Mouse (Mus musculus) gastrocnemius, postnatal 14 days (tissue): ENCODE results near the gene Nfx1. TPM values are rescaled to one million over a fixed set of nuclear protein-coding genes. Genes with fewer than 3 reads are reported as not detected.

Experiments
- DNase-seq: peaks from one replicate; pipeline ENCODE4 v3.0.0; 2021; ENCODE audit warnings: mixed read lengths
- intact Hi-C: fragments of 180-260 bp; cut with DNase I; formaldehyde crosslinking; loops from one replicate; pipeline ENCODE4 v1.15.1; 2025; ENCODE audit warnings: low total_unique reads
- total RNA-seq, 2 experiments: library from RNA; stranded (reverse); gene quantifications; 2 replicates each; pipeline ENCODE4 v1.2.3; 2021

Gene Nfx1
- total RNA-seq, 2 experiments from 2014 or later: 18.3 to 18.9 TPM

GRCm38 (mm10) chr4:41029372-41029771 is 58.7 kb downstream of the Nfx1 start:
- intact Hi-C loops: no loop called here

GRCm38 (mm10) chr4:41031242-41031641 is 60.5 kb downstream of the Nfx1 start:
- DNase-seq: peak; percentile 45
- intact Hi-C loops: no loop called here

More at GRCm38 (mm10) chr4:41029372-41029771, 58.7 kb downstream of the Nfx1 start:
- no peak for DNase-seq

GRCm38 (mm10) chr4:41037942-41038341 is 67.2 kb downstream of the Nfx1 start:
- no peak for DNase-seq
- intact Hi-C loops: no loop called here

GRCm38 (mm10) chr4:41040983-41041382 is 70.3 kb downstream of the Nfx1 start:
- peak; percentile 35 for DNase-seq
- intact Hi-C loops: no loop called here

GRCm38 (mm10) chr4:41042880-41043279 is 72.2 kb downstream of the Nfx1 start:
- DNase-seq: no peak
- intact Hi-C loops: no loop called here

DNA sequence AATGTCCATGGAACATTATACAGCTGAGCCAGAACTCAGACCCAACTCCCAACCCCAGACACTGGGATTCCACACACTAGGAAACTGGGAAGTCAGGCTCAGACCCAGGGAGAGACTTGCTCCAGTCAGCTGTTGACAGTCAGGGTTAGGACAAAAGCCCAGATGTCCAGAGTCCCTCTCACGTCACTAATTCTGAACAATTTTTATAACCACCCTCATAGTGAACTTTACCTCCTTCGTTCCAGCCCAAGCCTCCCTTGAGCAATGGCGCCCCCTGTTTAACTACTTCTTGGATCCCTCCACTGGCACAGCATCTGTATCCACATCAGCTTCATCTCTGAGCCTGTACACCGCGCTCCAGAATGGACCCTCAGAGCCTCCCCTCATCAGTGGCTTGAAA is 73.3 kb downstream of the Nfx1 start:
- no peak for DNase-seq
- intact Hi-C loops: no loop called here

- intact Hi-C loops: no loop called here
- no peak for DNase-seq
Measured at GRCm38 (mm10) chr4:41045288-41045687, 74.6 kb downstream of the Nfx1 start.

DNA sequence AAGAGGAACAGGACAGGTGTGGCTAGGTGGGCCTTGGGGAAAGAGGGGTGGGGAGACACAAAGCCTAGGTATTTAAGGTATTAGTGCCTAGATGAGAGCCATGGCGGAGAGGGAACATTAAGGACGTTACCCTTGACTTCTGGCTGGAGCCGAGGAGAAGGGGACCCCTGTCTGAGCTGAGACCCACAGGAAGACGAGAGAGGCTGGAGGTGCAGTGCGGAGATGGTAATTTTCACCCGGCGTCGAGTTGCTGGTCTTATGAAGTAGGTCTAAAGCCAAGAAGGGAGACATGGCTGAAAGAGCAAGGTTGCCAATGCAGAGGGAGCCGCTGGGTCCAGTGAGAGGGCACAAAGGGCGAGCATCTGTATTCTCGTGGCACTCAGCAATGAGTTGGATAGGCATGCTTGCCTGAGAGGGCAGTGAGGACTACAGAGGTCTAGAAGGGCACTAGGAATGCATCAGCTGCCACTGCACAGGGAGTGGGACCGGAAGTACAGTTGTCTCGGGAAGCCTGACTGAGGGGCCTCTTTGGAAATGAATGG is 75.6 kb downstream of the Nfx1 start:
- DNase-seq: no peak
- intact Hi-C loops: no loop called here

- no peak for DNase-seq
Measured at GRCm38 (mm10) chr4:41047524-41048271, 77.0 kb downstream of the Nfx1 start, which contains the start of gene Aqp7. Gene Aqp7 (minus strand): TSS chr4:41048139.

DNA sequence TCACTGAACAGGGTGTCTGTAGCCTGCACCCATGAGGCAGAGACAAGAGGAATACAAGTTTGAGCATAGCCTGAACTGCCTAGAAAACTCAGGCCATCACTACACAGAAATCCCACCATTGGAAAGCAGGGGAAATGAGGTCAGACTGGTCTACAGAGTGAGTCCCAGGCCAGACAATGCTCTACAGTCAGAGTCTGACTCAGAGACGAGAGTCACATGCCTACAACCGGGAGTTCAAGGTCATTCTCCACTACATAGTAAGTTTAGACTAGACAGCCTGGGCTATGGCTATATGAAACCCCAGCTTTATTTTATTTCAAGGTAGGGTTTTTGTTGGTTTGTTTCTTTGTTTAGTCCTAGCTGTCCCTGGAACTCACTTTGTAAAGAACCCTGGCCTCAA is 78.2 kb downstream of the Nfx1 start:
- DNase-seq: no peak
- intact Hi-C loops: no loop called here

More at GRCm38 (mm10) chr4:41047524-41048271, 77.0 kb downstream of the Nfx1 start, which contains the start of gene Aqp7:
- intact Hi-C loops: no loop called here

- intact Hi-C loops: loop anchor here (2.0 kb wide), 1 partner anchor 70 kb away; no protein-coding TSS in a partner anchor
- peak; percentile 85 for DNase-seq
Measured at GRCm38 (mm10) chr4:41050726-41051675, 80.3 kb downstream of the Nfx1 start.

GRCm38 (mm10) chr4:41051781-41052180 is 81.1 kb downstream of the Nfx1 start:
- intact Hi-C loops: loop anchor here (2.0 kb wide), 1 partner anchor 69 kb away; no protein-coding TSS in a partner anchor
- no peak for DNase-seq

GRCm38 (mm10) chr4:41055111-41055510 is 84.4 kb downstream of the Nfx1 start:
- intact Hi-C loops: no loop called here
- DNase-seq: no peak

DNA sequence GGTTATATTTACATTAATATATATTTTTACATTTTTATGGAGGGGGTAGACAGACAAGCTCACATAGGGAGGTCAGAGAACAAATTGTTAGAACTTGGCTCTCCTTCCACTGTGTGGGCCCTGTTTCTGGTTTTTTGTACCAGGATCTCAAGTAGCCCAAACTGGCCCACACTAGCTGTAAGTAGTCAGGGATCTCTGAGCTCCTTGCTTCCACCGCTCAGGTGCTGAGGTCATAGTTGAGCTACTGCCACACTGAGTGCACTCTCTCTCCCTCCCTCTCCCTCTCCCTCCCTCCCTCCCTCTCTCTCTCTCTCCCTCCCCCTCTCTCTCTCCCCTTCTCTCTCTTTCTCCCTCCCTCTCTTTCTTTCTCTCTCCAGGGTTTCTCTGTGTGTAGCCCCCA is 85.5 kb downstream of the Nfx1 start:
- no peak for DNase-seq
- intact Hi-C loops: no loop called here

GRCm38 (mm10) chr4:41056742-41057332 is 86.1 kb downstream of the Nfx1 start:
- DNase-seq: no peak
- intact Hi-C loops: no loop called here

- DNase-seq: no peak
- intact Hi-C loops: no loop called here
Measured at GRCm38 (mm10) chr4:41057361-41057760, 86.7 kb downstream of the Nfx1 start.

- intact Hi-C loops: no loop called here
- no peak for DNase-seq
Measured at GRCm38 (mm10) chr4:41063351-41063750, 92.6 kb downstream of the Nfx1 start.

GRCm38 (mm10) chr4:41063894-41064673 is 93.4 kb downstream of the Nfx1 start:
- no peak for DNase-seq
- intact Hi-C loops: no loop called here

DNA sequence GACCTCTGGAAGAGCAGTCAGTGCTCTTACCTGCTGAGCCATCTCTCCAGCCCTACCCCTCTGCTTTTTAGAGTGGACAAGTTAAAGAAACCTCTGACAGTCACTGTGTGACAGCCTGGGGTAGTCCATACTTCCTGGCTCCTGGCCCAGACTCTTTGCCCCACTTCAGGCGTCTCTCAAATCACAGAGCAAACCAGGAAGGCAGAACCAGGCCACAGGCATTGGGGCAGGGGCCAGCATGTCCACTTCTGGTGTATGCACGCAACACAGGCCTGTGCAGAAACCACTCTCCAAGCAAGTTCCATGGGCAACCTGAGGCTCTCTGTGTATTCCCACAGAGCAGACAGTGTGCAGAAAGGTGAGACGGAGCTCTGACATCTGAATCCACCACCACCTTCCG is 94.5 kb downstream of the Nfx1 start:
- intact Hi-C loops: no loop called here
- DNase-seq: no peak
